Mouse (Mus musculus): ENCODE data around the gene Gucy2d. TPM values are rescaled to one million over a fixed set of nuclear protein-coding genes. Genes with fewer than 3 reads are reported as not detected.
A peak's percentile ranks its signal among the peaks of the same experiment; 100 is the strongest.

Gucy2d gene
- polyA plus RNA-seq, 1 experiment from 2014 or later = not detected

DNA sequence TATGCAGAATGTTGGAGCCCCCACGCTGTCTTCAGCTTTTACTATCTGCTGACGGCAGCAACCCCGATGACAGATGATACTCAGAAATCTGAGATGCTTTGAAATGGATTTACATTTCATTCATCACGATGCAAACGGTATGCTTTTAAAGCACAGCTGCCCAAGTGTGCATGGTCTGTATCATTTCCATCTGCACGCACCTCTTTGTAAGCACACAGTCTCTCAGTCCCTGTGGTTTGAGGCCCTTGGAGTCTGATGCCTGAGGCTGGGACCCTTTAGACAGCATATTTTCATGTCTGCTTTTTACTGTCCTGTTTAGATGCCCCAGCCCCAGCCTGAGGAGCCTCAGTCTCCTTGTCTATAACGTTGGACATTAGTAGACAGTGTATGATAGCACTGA lies 20.1 kb downstream of the Gucy2d start:
- WGBS = 88% methylated on average over 7 of the region's 7 CpGs
- Histone ChIP-seq H3K27ac (replicated peaks) (no peak overlapping the region), H3K9me3 (replicated peaks) (no peaks in the 10 kb centered on the region), H3K4me1 (no peaks in the 10 kb centered on the region), H3K27me3 (ENCODE audit: low read depth, poor library complexity, severe bottlenecking) (no peaks in the 10 kb centered on the region), H3K36me3 (no peaks in the 10 kb centered on the region), H3K4me3 (no peak overlapping the region)
- DNase-seq (ENCODE audit: low spot score) = no peak

- DNase-seq (ENCODE audit: low spot score) = no peak
- Histone ChIP-seq H3K4me1 (no peaks in the 10 kb centered on the region), H3K9me3 (replicated peaks) (no peaks in the 10 kb centered on the region), H3K4me3 (no peak overlapping the region), H3K36me3 (no peaks in the 10 kb centered on the region), H3K27me3 (ENCODE audit: low read depth, poor library complexity, severe bottlenecking) (no peaks in the 10 kb centered on the region), H3K27ac (replicated peaks) (no peak overlapping the region)
- 79% methylated on average over 3 of the region's 3 CpGs for WGBS
These were observed 28.9 kb downstream of the Gucy2d start for GRCm38 (mm10) chr7:98469089-98469488.

GRCm38 (mm10) chr7:98472529-98472928 lies 32.3 kb downstream of the Gucy2d start:
- H3K4me3 ChIP-seq = no peak overlapping the region
- WGBS = 84% methylated on average over 2 of the region's 2 CpGs
- H3K27me3 ChIP-seq (ENCODE audit: low read depth, poor library complexity, severe bottlenecking) = no peaks in the 10 kb centered on the region
- no peak for DNase-seq (ENCODE audit: low spot score)
- H3K27ac ChIP-seq (replicated peaks) = no peak overlapping the region
- H3K4me1 ChIP-seq = no peaks in the 10 kb centered on the region
- no peaks in the 10 kb centered on the region for H3K36me3 ChIP-seq
- no peaks in the 10 kb centered on the region for H3K9me3 ChIP-seq (replicated peaks)

GRCm38 (mm10) chr7:98474558-98474957 lies 34.3 kb downstream of the Gucy2d start:
- Histone ChIP-seq H3K4me1 (no peaks in the 10 kb centered on the region), H3K9me3 (replicated peaks) (no peaks in the 10 kb centered on the region), H3K36me3 (no peaks in the 10 kb centered on the region), H3K27ac (replicated peaks) (no peak overlapping the region), H3K4me3 (no peak overlapping the region), H3K27me3 (ENCODE audit: low read depth, poor library complexity, severe bottlenecking) (no peaks in the 10 kb centered on the region)
- WGBS = 87% methylated on average over 1 of the region's 1 CpGs
- no peak for DNase-seq (ENCODE audit: low spot score)

DNA sequence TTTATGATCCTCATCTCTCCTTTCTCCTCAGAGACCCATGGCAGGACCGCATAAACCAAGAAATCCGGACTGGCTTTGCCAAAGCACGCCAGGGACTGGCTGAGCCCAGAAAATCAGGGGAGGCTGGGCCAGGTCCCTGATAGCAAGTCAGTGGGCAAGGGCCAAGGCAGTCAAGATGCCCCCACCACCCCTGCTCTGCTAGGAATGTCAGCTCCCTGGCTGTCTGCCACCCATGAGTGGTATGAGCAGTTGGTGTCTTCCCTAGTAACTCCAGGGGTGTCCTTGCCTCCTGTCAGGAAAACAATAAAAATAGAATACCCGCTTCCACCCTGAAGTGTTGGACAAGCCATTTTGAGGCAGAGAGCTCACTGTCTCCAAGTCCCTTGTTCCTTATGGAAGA lies 36.9 kb downstream of the Gucy2d start:
- H3K4me1 ChIP-seq = 0 out of 2 replicates have a peak, but pooled peaks cover 4% of the 10 kb centered on the region
- no peaks in the 10 kb centered on the region for H3K36me3 ChIP-seq
- H3K4me3 ChIP-seq = no peak overlapping the region
- 93% methylated on average over 4 of the region's 4 CpGs for WGBS
- DNase-seq (ENCODE audit: low spot score) = no peak
- no peak overlapping the region for H3K27ac ChIP-seq (replicated peaks)
- H3K9me3 ChIP-seq (replicated peaks) = no peaks in the 10 kb centered on the region
- peaks cover 3% of the 10 kb centered on the region; the same call in 1 of the 2 replicates for H3K27me3 ChIP-seq (ENCODE audit: low read depth, poor library complexity, severe bottlenecking)

DNA sequence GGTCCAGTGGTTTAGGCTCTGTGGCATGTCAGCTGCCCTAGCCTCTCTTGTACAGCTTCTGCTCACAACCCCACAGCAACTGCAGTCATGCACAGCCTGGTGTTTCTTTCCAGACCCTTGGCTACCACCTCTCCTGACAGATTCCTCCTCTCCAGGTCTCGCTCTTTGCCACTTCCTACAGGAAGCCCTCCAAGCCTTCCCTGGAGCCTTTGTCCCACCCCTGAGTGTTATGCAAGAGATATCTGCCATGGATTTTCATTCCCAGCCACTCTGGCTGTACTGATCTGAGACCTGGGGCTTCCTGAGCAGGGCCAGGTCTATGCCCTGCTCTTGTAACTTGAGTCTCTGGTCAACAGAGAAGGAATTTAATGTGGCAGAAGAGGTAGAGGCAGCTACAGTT lies 40.3 kb downstream of the Gucy2d start:
- H3K27me3 ChIP-seq (ENCODE audit: low read depth, poor library complexity, severe bottlenecking) = peaks cover 9% of the 10 kb centered on the region; the same call in 1 of the 2 replicates
- no peak for DNase-seq (ENCODE audit: low spot score)
- no peaks in the 10 kb centered on the region for H3K36me3 ChIP-seq
- 92% methylated on average over 1 of the region's 1 CpGs for WGBS
- no peak overlapping the region for H3K4me3 ChIP-seq
- no peaks in the 10 kb centered on the region for H3K9me3 ChIP-seq (replicated peaks)
- peaks cover 18% of the 10 kb centered on the region; the same call in 1 of the 2 replicates for H3K4me1 ChIP-seq
- H3K27ac ChIP-seq (replicated peaks) = no peak overlapping the region

DNA sequence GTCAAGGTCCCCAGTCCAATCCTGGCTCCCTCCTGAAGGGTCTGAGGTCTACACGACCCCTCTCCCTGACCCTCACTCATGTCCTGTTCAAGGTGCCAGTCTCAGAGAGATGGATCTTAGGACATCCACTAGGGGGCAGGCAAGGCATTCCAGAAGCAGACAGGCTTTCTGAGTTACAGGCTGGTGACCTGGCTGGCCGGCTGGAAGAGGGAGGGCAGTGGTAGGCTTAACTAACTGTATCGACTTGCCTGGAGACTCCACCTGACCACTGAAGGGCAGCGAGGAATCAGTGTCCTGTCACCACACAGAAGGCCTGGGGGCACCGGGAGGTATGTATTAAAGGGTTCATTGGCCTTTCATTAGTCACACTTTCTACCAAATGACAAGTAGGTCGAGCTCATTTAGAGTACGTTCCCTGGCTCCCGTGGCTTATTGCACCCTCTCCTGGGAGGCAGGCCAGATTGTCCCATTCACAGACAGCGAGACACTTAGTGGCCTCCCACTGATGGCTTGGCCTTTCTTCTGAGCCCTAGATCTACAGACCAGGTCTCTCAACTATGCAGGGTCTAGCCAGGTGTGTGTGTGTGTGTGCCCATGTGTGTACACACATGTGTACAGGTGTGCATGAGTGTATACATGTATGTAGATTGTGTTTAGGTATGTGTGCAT lies 41.0 kb downstream of the Gucy2d start:
- Histone ChIP-seq H3K4me3 (no peak overlapping the region), H3K9me3 (replicated peaks) (no peaks in the 10 kb centered on the region), H3K4me1 (peaks cover 21% of the 10 kb centered on the region; the same call in 1 of the 2 replicates), H3K36me3 (no peaks in the 10 kb centered on the region), H3K27ac (replicated peaks) (no peak overlapping the region), H3K27me3 (ENCODE audit: low read depth, poor library complexity, severe bottlenecking) (peaks cover 9% of the 10 kb centered on the region; the same call in 1 of the 2 replicates)
- 25% methylated on average over 9 of the region's 9 CpGs for WGBS
- peak; percentile 80 for DNase-seq (ENCODE audit: low spot score)

GRCm38 (mm10) chr7:98481861-98482260 lies 41.6 kb downstream of the Gucy2d start:
- 84% methylated on average over 8 of the region's 8 CpGs for WGBS
- DNase-seq (ENCODE audit: low spot score) = no peak
- H3K4me3 ChIP-seq = no peak overlapping the region
- peaks cover 9% of the 10 kb centered on the region; the same call in 1 of the 2 replicates for H3K27me3 ChIP-seq (ENCODE audit: low read depth, poor library complexity, severe bottlenecking)
- no peaks in the 10 kb centered on the region for H3K9me3 ChIP-seq (replicated peaks)
- peaks cover 27% of the 10 kb centered on the region for H3K4me1 ChIP-seq
- no peaks in the 10 kb centered on the region for H3K36me3 ChIP-seq
- H3K27ac ChIP-seq (replicated peaks) = no peak overlapping the region

GRCm38 (mm10) chr7:98482551-98483267 lies 42.5 kb downstream of the Gucy2d start:
- Histone ChIP-seq H3K4me3 (no peak overlapping the region), H3K27ac (replicated peaks) (peak overlapping the region; percentile 60), H3K27me3 (ENCODE audit: low read depth, poor library complexity, severe bottlenecking) (peaks cover 15% of the 10 kb centered on the region), H3K9me3 (replicated peaks) (no peaks in the 10 kb centered on the region), H3K36me3 (no peaks in the 10 kb centered on the region), H3K4me1 (peaks cover 29% of the 10 kb centered on the region)
- 60% methylated on average over 12 of the region's 12 CpGs for WGBS
- no peak for DNase-seq (ENCODE audit: low spot score)

GRCm38 (mm10) chr7:98483268-98483607 lies 43.0 kb downstream of the Gucy2d start:
- H3K36me3 ChIP-seq = no peaks in the 10 kb centered on the region
- no peak overlapping the region for H3K4me3 ChIP-seq
- WGBS = 23% methylated on average over 8 of the region's 8 CpGs
- peaks cover 29% of the 10 kb centered on the region for H3K4me1 ChIP-seq
- H3K9me3 ChIP-seq (replicated peaks) = no peaks in the 10 kb centered on the region
- peak overlapping the region; percentile 60 for H3K27ac ChIP-seq (replicated peaks)
- H3K27me3 ChIP-seq (ENCODE audit: low read depth, poor library complexity, severe bottlenecking) = peaks cover 20% of the 10 kb centered on the region
- DNase-seq (ENCODE audit: low spot score) = no peak

GRCm38 (mm10) chr7:98484878-98485277 lies 44.7 kb downstream of the Gucy2d start:
- 84% methylated on average over 3 of the region's 3 CpGs for WGBS

GRCm38 (mm10) chr7:98485508-98485907 lies 45.3 kb downstream of the Gucy2d start:
- no peak overlapping the region for H3K27ac ChIP-seq (replicated peaks)
- peaks cover 44% of the 10 kb centered on the region for H3K4me1 ChIP-seq
- H3K4me3 ChIP-seq = no peak overlapping the region
- DNase-seq (ENCODE audit: low spot score) = no peak
- no peaks in the 10 kb centered on the region for H3K9me3 ChIP-seq (replicated peaks)
- peaks cover 38% of the 10 kb centered on the region for H3K27me3 ChIP-seq (ENCODE audit: low read depth, poor library complexity, severe bottlenecking)
- H3K36me3 ChIP-seq = no peaks in the 10 kb centered on the region
- WGBS = 84% methylated on average over 4 of the region's 4 CpGs

More at GRCm38 (mm10) chr7:98484878-98485277, 44.7 kb downstream of the Gucy2d start:
- Histone ChIP-seq H3K27me3 (ENCODE audit: low read depth, poor library complexity, severe bottlenecking) (peaks cover 33% of the 10 kb centered on the region), H3K4me3 (no peak overlapping the region), H3K9me3 (replicated peaks) (no peaks in the 10 kb centered on the region), H3K27ac (replicated peaks) (no peak overlapping the region), H3K4me1 (peaks cover 39% of the 10 kb centered on the region), H3K36me3 (no peaks in the 10 kb centered on the region)
- DNase-seq (ENCODE audit: low spot score) = no peak

- Histone ChIP-seq H3K4me3 (no peak overlapping the region), H3K27me3 (ENCODE audit: low read depth, poor library complexity, severe bottlenecking) (peaks cover 48% of the 10 kb centered on the region), H3K4me1 (peaks cover 40% of the 10 kb centered on the region), H3K36me3 (no peaks in the 10 kb centered on the region), H3K27ac (replicated peaks) (0 out of 2 replicates have a peak overlapping the region, but pooled peaks have one; percentile 4), H3K9me3 (replicated peaks) (no peaks in the 10 kb centered on the region)
- 77% methylated on average over 7 of the region's 7 CpGs for WGBS
- DNase-seq (ENCODE audit: low spot score) = no peak
These were observed 46.3 kb downstream of the Gucy2d start for GRCm38 (mm10) chr7:98486471-98486917.

Measured in midbrain, embryonic 10.5 days (tissue).